Mouse (Mus musculus) midbrain, embryonic 11.5 days (tissue): ENCODE measurements around the gene Acadvl. TPM values are rescaled to one million over a fixed set of nuclear protein-coding genes. Genes with fewer than 3 reads are reported as not detected.

Experiments
- ATAC-seq: fragments of 200-750 bp; cut with Nextera tagmentation; 2 replicates; pipeline ENCODE4 v1.8.0; 2017; ENCODE audit warnings: moderate TSS enrichment, moderate library complexity; ENCODE audit not compliant: low FRiP score
- DNase-seq: peaks from one replicate; pipeline ENCODE4 v3.0.0; 2015; ENCODE audit warnings: low spot score; ENCODE audit errors: missing footprints
- H3K27ac ChIP-seq: fragments of 300-500 bp; sonication (generic); 2 replicates; pipeline ENCODE4 v1.5.1; 2014; ENCODE audit warnings: low read depth, low read length
- H3K27me3 ChIP-seq: fragments of 300-500 bp; sonication (generic); 2 replicates; pipeline ENCODE4 v1.6.1; 2014; ENCODE audit warnings: mild to moderate bottlenecking, low read length, moderate library complexity, mixed read lengths; ENCODE audit not compliant: control insufficient read depth, insufficient read depth
- H3K36me3 ChIP-seq: fragments of 300-500 bp; sonication (generic); 2 replicates; pipeline ENCODE4 v1.6.1; 2014; ENCODE audit warnings: mild to moderate bottlenecking, low read length, moderate library complexity, mixed read lengths; ENCODE audit not compliant: control insufficient read depth, insufficient read depth
- H3K4me1 ChIP-seq: fragments of 300-500 bp; sonication (generic); 2 replicates; pipeline ENCODE4 v1.6.1; 2014; ENCODE audit warnings: low read length; ENCODE audit not compliant: control insufficient read depth, insufficient read depth
- H3K4me2 ChIP-seq: fragments of 300-500 bp; sonication (generic); 2 replicates; pipeline ENCODE4 v1.6.1; 2014; ENCODE audit warnings: mild to moderate bottlenecking, moderate library complexity
- H3K4me3 ChIP-seq: fragments of 300-500 bp; sonication (generic); 2 replicates; pipeline ENCODE4 v1.5.1; 2014; ENCODE audit warnings: low read depth, low read length
- H3K9ac ChIP-seq: fragments of 300-500 bp; sonication (generic); 2 replicates; pipeline ENCODE4 v1.6.1; 2014; ENCODE audit warnings: low read length
- H3K9me3 ChIP-seq: fragments of 300-500 bp; sonication (generic); 2 replicates; pipeline ENCODE4 v1.6.1; 2016; ENCODE audit warnings: low read length; ENCODE audit not compliant: control insufficient read depth
- WGBS: fragments of 180-500 bp; shearing (Covaris S2); extraction: QIAGEN DNeasy Blood & Tissue Kit; methylation state at CpG from one replicate; pipeline ENCODE4 v1.1.7; 2014; 5-methylcytosine and 5-hydroxymethylcytosine counted together
- microRNA counts: library from miRNA; unstranded; fragments of <30 nt; microRNA quantifications from one replicate; lab custom pipeline; 2015
- microRNA-seq: library from miRNA; unstranded; fragments of <30 nt; microRNA quantifications from one replicate; pipeline ENCODE4, GENCODE M21; 2017
- polyA plus RNA-seq: library from polyadenylated mRNA; unstranded; fragments of >200 nt; fragmentation: Nextera tagmentation; extraction: Ambion mirVana; gene quantifications from 2 replicates; pipeline ENCODE4 v1.2.1, GENCODE M21; 2014

Gene Acadvl
- polyA plus RNA-seq, 1 experiment from 2014 or later: 47.8 TPM

DNA sequence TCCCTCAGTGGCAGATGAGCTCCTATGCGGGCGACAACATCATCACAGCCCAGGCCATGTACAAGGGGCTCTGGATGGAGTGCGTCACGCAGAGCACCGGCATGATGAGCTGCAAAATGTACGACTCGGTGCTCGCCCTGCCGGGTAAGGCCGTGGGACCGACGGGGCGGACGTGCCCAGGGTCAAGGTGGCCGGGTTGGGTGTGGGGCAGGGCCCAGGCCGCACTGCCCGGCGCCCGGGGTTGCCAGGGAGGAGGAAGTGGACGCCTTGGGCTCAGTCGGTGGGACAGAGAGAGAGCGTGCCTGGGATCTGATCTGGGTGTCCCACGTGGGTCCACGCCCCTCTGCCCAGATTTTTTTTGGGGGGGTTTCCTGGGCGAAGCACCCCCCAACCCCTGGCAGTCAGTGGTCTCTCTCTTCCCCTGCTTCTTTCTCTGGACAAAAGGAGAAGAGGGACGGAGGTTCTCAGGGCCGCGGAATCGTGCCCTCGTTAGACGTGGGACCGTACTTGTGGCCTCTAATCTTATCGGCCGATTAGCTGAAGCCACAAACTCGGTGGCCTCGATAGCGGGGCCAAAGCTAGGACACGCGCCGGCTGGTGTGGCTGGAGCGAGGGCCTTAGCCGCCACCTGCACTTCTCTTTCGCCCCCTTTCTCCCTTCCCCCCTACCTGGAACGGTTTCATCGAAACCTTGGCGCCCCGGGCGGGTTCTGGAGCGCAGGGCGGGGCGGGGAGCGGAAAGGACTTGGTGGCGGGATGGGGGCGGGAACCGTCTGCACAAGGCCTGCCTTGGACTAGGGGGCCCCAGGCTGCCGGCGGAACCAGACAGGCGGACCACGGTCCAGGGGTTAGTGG lies 49.0 kb downstream of the Acadvl start:
- Histone ChIP-seq H3K4me3 (peak overlapping the region; percentile 16; the same call in 1 of the 2 replicates), H3K27ac (no peak overlapping the region), H3K9ac (peak overlapping the region; percentile 31; the same call in 1 of the 2 replicates), H3K4me2 (peak overlapping the region; percentile 27), H3K36me3 (peaks cover 14% of the 10 kb centered on the region; the same call in 1 of the 2 replicates), H3K4me1 (peaks cover 6% of the 10 kb centered on the region; the same call in 1 of the 2 replicates), H3K27me3 (peaks cover 54% of the 10 kb centered on the region), H3K9me3 (no peaks in the 10 kb centered on the region)
- DNase-seq: peak; percentile 93
- ATAC-seq: 0 out of 2 replicates have a peak, but pooled peaks have one; percentile 33
- 3% methylated on average over 59 of the region's 59 CpGs for WGBS

DNA sequence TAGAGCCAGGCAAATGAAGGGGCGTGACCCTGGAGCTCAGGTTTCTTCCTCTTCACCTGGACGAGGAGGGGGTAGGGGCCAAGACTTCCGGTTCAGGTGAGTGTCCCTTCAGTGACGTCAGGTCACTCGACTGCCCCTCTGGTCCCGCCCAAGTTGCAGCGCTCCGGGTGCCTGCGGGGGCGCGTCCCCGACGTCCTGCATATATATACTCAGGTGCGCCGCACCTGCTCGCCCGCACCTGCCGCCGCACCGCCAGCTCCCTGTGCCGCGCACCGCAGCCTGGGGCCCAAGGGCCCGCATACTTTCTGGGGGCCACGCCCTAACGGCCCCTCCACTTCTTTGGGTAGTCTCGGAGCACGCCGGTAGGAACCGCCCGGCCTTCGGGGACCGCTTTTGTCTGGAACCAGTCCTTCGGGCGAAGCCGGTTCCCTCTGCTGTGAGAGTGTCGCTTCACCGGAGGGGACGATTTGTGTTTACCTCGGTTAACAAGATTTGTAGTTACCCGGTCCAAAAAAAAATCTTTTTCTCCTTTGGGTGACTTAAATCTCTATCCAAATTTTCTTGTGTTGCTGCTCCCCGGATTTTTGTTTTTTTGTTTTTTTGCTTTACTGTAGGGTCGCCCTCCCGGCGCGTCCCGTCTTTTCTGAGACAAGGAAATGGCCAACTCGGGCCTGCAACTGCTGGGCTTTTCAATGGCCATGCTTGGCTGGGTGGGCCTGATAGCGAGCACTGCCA lies 49.8 kb downstream of the Acadvl start:
- peaks cover 6% of the 10 kb centered on the region; the same call in 1 of the 2 replicates for H3K4me1 ChIP-seq
- no peak overlapping the region for H3K4me2 ChIP-seq
- peaks cover 54% of the 10 kb centered on the region for H3K27me3 ChIP-seq
- H3K36me3 ChIP-seq: peaks cover 12% of the 10 kb centered on the region; the same call in 1 of the 2 replicates
- no peak for ATAC-seq
- DNase-seq: peak; percentile 93
- H3K27ac ChIP-seq: no peak overlapping the region
- H3K9me3 ChIP-seq: no peaks in the 10 kb centered on the region
- peak overlapping the region; percentile 16; the same call in 1 of the 2 replicates for H3K4me3 ChIP-seq
- WGBS: 2% methylated on average over 49 of the region's 49 CpGs
- H3K9ac ChIP-seq: no peak overlapping the region

DNA sequence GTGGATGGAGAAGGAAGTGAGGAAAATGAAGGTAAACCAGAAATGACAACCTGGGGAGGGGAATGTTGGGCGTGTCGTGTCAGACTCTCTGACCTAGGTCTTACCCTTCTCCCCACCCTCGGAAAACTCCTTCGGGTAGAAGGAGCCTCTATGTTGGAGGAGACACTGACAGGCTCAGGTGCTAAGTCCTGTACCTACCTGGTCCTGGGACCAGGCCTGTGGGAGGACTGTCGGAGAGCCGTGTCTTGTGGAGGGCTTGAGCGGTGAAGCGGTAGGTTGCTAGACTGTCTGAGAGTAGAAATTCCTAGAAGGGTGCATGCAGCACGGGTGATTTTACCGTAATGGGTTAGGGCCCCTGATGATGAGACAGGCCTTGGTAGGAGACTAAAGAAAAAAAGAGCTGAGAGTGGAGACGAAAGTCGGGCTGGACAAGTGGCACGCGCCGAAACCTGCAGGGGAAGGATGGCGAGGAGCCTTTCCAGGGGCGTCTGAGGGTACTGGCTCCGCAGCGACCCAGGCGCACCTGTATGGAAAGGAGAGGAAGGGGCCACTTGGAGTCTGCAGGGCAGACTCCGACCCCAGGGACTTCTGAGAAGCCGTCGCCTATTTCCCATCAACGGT lies 50.5 kb downstream of the Acadvl start, which contains the start of gene Cldn7:
Cldn7 (plus strand) TSS at position 130 of the 621 bp plus-strand sequence.
- 13% methylated on average over 24 of the region's 24 CpGs for WGBS
- Histone ChIP-seq H3K9ac (no peak within 1 kb of the TSS), H3K4me3 (no peak within 1 kb of the TSS), H3K4me2 (no peak within 1 kb of the TSS), H3K27ac (no peak within 1 kb of the TSS), H3K27me3 (peaks cover 54% of the 10 kb centered on the region), H3K9me3 (no peaks in the 10 kb centered on the region), H3K36me3 (peaks cover 7% of the 10 kb centered on the region; the same call in 1 of the 2 replicates), H3K4me1 (peaks cover 6% of the 10 kb centered on the region; the same call in 1 of the 2 replicates)
- DNase-seq (peak; percentile 92), ATAC-seq (no peak)

DNA sequence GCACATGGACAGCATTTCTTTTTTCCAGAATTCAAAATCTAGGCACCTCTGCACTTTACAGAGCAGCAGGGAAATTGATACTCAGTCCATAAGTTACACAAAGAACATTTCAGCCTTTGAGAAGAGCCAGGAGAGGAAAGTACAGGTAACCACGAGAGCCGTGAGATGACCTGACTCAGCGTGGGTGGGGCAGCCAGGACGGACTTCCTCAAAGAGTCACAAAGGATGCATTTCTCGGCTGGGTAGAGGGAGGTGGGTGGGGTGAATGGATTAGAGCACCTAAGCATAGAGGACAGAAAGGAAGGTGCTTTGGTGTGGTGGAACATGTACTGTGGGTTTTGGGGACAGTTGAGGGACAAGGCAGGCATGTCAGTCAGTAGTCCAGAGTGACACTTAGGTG lies 53.4 kb downstream of the Acadvl start:
- Histone ChIP-seq H3K9ac (no peak overlapping the region), H3K4me1 (peaks cover 6% of the 10 kb centered on the region; the same call in 1 of the 2 replicates), H3K36me3 (no peaks in the 10 kb centered on the region), H3K4me3 (no peak overlapping the region), H3K4me2 (no peak overlapping the region), H3K9me3 (no peaks in the 10 kb centered on the region), H3K27me3 (peaks cover 39% of the 10 kb centered on the region), H3K27ac (no peak overlapping the region)
- WGBS: 59% methylated on average over 5 of the region's 5 CpGs
- no peak for DNase-seq
- ATAC-seq: no peak

DNA sequence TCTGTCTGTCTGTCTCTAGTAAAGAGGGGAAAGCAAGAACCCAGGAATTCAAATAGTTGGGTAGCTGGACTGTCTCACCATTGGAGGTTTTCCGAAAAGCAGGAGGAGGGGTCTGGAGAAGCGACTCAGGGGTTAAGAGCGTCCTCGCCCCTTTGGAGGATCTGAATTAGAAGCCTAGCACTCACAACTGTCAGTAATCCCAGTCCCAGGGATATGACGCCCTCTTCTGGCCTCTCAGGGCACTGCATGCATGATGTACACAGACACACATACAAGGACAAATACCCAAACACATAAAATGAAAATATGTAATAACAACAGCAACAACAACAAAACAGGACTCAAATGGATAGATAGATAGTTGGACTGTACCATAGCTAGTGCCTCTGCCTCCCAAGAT lies 54.6 kb downstream of the Acadvl start:
- H3K27me3 ChIP-seq: peaks cover 27% of the 10 kb centered on the region

More for the DNA sequence above, 54.6 kb downstream of the Acadvl start:
- H3K4me2 ChIP-seq: no peak overlapping the region
- 0 out of 2 replicates have a peak, but pooled peaks cover 3% of the 10 kb centered on the region for H3K4me1 ChIP-seq
- H3K9me3 ChIP-seq: no peaks in the 10 kb centered on the region
- DNase-seq (no peak), ATAC-seq (no peak)
- H3K9ac ChIP-seq: no peak overlapping the region
- no peaks in the 10 kb centered on the region for H3K36me3 ChIP-seq
- 25% methylated on average over 5 of the region's 5 CpGs for WGBS
- no peak overlapping the region for H3K27ac ChIP-seq
- no peak overlapping the region for H3K4me3 ChIP-seq

MicroRNAs encoded within 50 kb of the gene (microRNA counts, 519-probe panel; counts per million panel counts)
- microRNA mmu-miR-324-3p (lab: Ali Mortazavi, UCI): not detected
- 5,247 counts per million, percentile 64 among the panel's probes with 10 or more counts for microRNA mmu-miR-324-5p (lab: Ali Mortazavi, UCI)

Small RNA genes lying within 50 kb of the gene (microRNA-seq; reads per million reads assigned to microRNA genes)
- gene Gm44349 (not detected), gene Mir324 (6,750 reads per million, percentile 93 among the genes with 10 or more reads in this experiment)

Other genes with a start within 250 kb of the Acadvl start
- gene Zbtb4, start 249.5 kb downstream of the Acadvl start, polyA plus RNA-seq: 0.90 and 0.91 TPM in 2 replicates
- 0.67 and 0.79 TPM in 2 replicates for gene Chrnb1, start 219.5 kb downstream of the Acadvl start, polyA plus RNA-seq
- 1.3 and 1.5 TPM in 2 replicates for gene Fgf11, start 213.6 kb downstream of the Acadvl start, polyA plus RNA-seq
- 0.20 and 0.23 TPM in 2 replicates for gene Tmem102, start 209.8 kb downstream of the Acadvl start, polyA plus RNA-seq
- not detected in 2 replicates for gene Gm39566, start 200.1 kb downstream of the Acadvl start, polyA plus RNA-seq
- gene Spem2, start 196.9 kb downstream of the Acadvl start, polyA plus RNA-seq: not detected in 2 replicates
- 0.12 TPM in 1 of 2 replicates, not detected in the other for gene Spem1, start 193.2 kb downstream of the Acadvl start, polyA plus RNA-seq
- gene Nlgn2, start 177.6 kb downstream of the Acadvl start, polyA plus RNA-seq: 9.9 and 10.3 TPM in 2 replicates
- 285 and 287 TPM in 2 replicates for gene Tmem256, start 176.9 kb downstream of the Acadvl start, polyA plus RNA-seq
- gene Plscr3, start 169.0 kb downstream of the Acadvl start, polyA plus RNA-seq: 61.7 and 65.3 TPM in 2 replicates
- gene Tnk1, start 156.7 kb downstream of the Acadvl start, polyA plus RNA-seq: 0.44 and 0.48 TPM in 2 replicates
- not detected in 2 replicates for gene Tmem95, start 137.4 kb downstream of the Acadvl start, polyA plus RNA-seq
- 3.1 and 3.9 TPM in 2 replicates for gene Kctd11, start 134.0 kb downstream of the Acadvl start, polyA plus RNA-seq
- 0.36 and 0.59 TPM in 2 replicates for gene Acap1, start 119.9 kb downstream of the Acadvl start, polyA plus RNA-seq
- 15.3 and 17.8 TPM in 2 replicates for gene 2810408A11Rik, start 114.4 kb downstream of the Acadvl start, polyA plus RNA-seq
- gene Neurl4, start 114.3 kb downstream of the Acadvl start, polyA plus RNA-seq: 15.6 and 16.3 TPM in 2 replicates
- gene Gps2, start 101.5 kb downstream of the Acadvl start, polyA plus RNA-seq: 92.2 and 95.8 TPM in 2 replicates
- 1,778 and 1,800 TPM in 2 replicates for gene Eif5a, start 93.5 kb downstream of the Acadvl start, polyA plus RNA-seq
- 3.2 and 5.1 TPM in 2 replicates for gene Ybx2, start 79.6 kb downstream of the Acadvl start, polyA plus RNA-seq
- gene Slc2a4, start 67.2 kb downstream of the Acadvl start, polyA plus RNA-seq: 6.3 and 7.8 TPM in 2 replicates
- 2.3 and 2.7 TPM in 2 replicates for gene Cldn7, start 50.6 kb downstream of the Acadvl start, polyA plus RNA-seq
- gene Ctdnep1, start 34.3 kb downstream of the Acadvl start, polyA plus RNA-seq: 20.7 and 22.6 TPM in 2 replicates
- gene Elp5, start 32.9 kb downstream of the Acadvl start, polyA plus RNA-seq: 150 and 151 TPM in 2 replicates
- 566 and 590 TPM in 2 replicates for gene Gabarap, start 24.3 kb downstream of the Acadvl start, polyA plus RNA-seq
- gene Phf23, start 19.6 kb downstream of the Acadvl start, polyA plus RNA-seq: 51.5 and 53.4 TPM in 2 replicates
- gene Dvl2, start 14.8 kb downstream of the Acadvl start, polyA plus RNA-seq: 29.0 and 30.0 TPM in 2 replicates
- gene Dlg4, start 1.5 kb upstream of the Acadvl start, polyA plus RNA-seq: 11.2 and 15.2 TPM in 2 replicates
- 0.23 and 0.51 TPM in 2 replicates for gene Asgr1, start 38.7 kb upstream of the Acadvl start, polyA plus RNA-seq
- gene Asgr2, start 77.2 kb upstream of the Acadvl start, polyA plus RNA-seq: not detected in 2 replicates
- gene Mgl2, start 114.9 kb upstream of the Acadvl start, polyA plus RNA-seq: 0.11 and 0.22 TPM in 2 replicates
- 0.66 and 0.89 TPM in 2 replicates for gene Clec10a, start 140.8 kb upstream of the Acadvl start, polyA plus RNA-seq
- gene Slc16a11, start 197.3 kb upstream of the Acadvl start, polyA plus RNA-seq: 0.19 and 0.30 TPM in 2 replicates
- 14.9 and 15.8 TPM in 2 replicates for gene Slc16a13, start 205.7 kb upstream of the Acadvl start, polyA plus RNA-seq
- 4.9 and 5.4 TPM in 2 replicates for gene Bcl6b, start 214.4 kb upstream of the Acadvl start, polyA plus RNA-seq
- gene 0610010K14Rik, start 222.5 kb upstream of the Acadvl start, polyA plus RNA-seq: 226 and 232 TPM in 2 replicates
- 9.7 and 12.1 TPM in 2 replicates for gene Gm21988, start 224.4 kb upstream of the Acadvl start, polyA plus RNA-seq
- 126 and 127 TPM in 2 replicates for gene Rnasek, start 224.4 kb upstream of the Acadvl start, polyA plus RNA-seq
- gene Alox12, start 239.9 kb upstream of the Acadvl start, polyA plus RNA-seq: 3.2 and 3.4 TPM in 2 replicates